Mouse (Mus musculus) stomach, postnatal 0 days (tissue): ENCODE data around the gene Pcnx3. TPM values are rescaled to one million over a fixed set of nuclear protein-coding genes. Genes with fewer than 3 reads are reported as not detected.

Experiments used
- ATAC-seq: fragments of 200-750 bp; cut with Nextera tagmentation; 2 replicates; pipeline ENCODE4 v1.8.0; 2017; ENCODE audit not compliant: low FRiP score, low TSS enrichment
- DNase-seq: peaks from one replicate; pipeline ENCODE4 v3.0.0-alpha.2; 2016; ENCODE audit warnings: low spot score
- H3K27ac ChIP-seq: fragments of 300-500 bp; sonication (generic); replicated peaks from 2 replicates; pipeline ENCODE4 v1.5.1; 2014; ENCODE audit warnings: mild to moderate bottlenecking, control low read depth
- H3K27me3 ChIP-seq: fragments of 300-500 bp; sonication (generic); 2 replicates; pipeline ENCODE4 v1.6.1; 2014; ENCODE audit warnings: low read length; ENCODE audit not compliant: control insufficient read depth, insufficient read depth
- H3K36me3 ChIP-seq: fragments of 300-500 bp; sonication (generic); 2 replicates; pipeline ENCODE4 v1.6.1; 2014; ENCODE audit warnings: low read length, mixed read lengths; ENCODE audit not compliant: control insufficient read depth, insufficient read depth
- H3K4me1 ChIP-seq: fragments of 300-500 bp; sonication (generic); replicated peaks from 2 replicates; pipeline ENCODE4 v1.6.1; 2014; ENCODE audit warnings: antibody characterized with exemption; ENCODE audit not compliant: control insufficient read depth, insufficient read depth
- H3K4me2 ChIP-seq: fragments of 300-500 bp; sonication (generic); replicated peaks from 2 replicates; pipeline ENCODE4 v1.6.1; 2014; ENCODE audit warnings: low read depth, mild to moderate bottlenecking, control low read depth, moderate library complexity
- H3K4me3 ChIP-seq: fragments of 300-500 bp; sonication (generic); 2 replicates; pipeline ENCODE4 v1.5.1; 2014; ENCODE audit warnings: low read depth, low read length, control low read depth
- H3K9ac ChIP-seq: fragments of 300-500 bp; sonication (generic); 2 replicates; pipeline ENCODE4 v1.6.1; 2014; ENCODE audit warnings: mild to moderate bottlenecking, low read length, control low read depth, mixed read lengths
- H3K9me3 ChIP-seq: fragments of 300-500 bp; sonication (generic); 2 replicates; pipeline ENCODE4 v1.6.1; 2016; ENCODE audit warnings: low read length; ENCODE audit not compliant: control insufficient read depth
- CTCF ChIP-seq: IDR thresholded peaks from 2 replicates; pipeline ENCODE4 v1.5.1; 2016; ENCODE audit warnings: antibody characterized with exemption, low read depth, mild to moderate bottlenecking, moderate library complexity
- EP300 ChIP-seq: optimal IDR thresholded peaks from 2 replicates; pipeline ENCODE3; 2016; ENCODE audit warnings: antibody characterized with exemption
- WGBS: fragments of 180-500 bp; shearing (Covaris S2); extraction: QIAGEN DNeasy Blood & Tissue Kit; methylation state at CpG from one replicate; pipeline ENCODE4 v1.1.7; 2014; 5-methylcytosine and 5-hydroxymethylcytosine counted together
- polyA plus RNA-seq: library from polyadenylated mRNA; unstranded; fragments of >200 nt; fragmentation: Nextera tagmentation; extraction: Ambion mirVana; gene quantifications from 2 replicates; pipeline ENCODE4 v1.2.1, GENCODE M21; 2015

Gene Pcnx3
- polyA plus RNA-seq, 1 experiment from 2014 or later: 6.5 TPM

GRCm38 (mm10) chr19:5724549-5724941 lies 35.8 kb upstream of the Pcnx3 start:
- peak overlapping the region; percentile 57 for H3K4me3 ChIP-seq
- peak overlapping the region; percentile 76 for H3K9ac ChIP-seq
- no peaks in the 10 kb centered on the region for H3K9me3 ChIP-seq
- H3K4me2 ChIP-seq: peak overlapping the region; percentile 92
- H3K27ac ChIP-seq: peak overlapping the region; percentile 93
- peak; percentile 71 for DNase-seq
- H3K27me3 ChIP-seq: no peaks in the 10 kb centered on the region
- H3K36me3 ChIP-seq: peaks cover 27% of the 10 kb centered on the region
- ATAC-seq: peak; percentile 59
- 32% methylated on average over 7 of the region's 7 CpGs for WGBS
- TF ChIP-seq EP300 (no peak), CTCF (no peak)
- H3K4me1 ChIP-seq: peaks cover 4% of the 10 kb centered on the region

GRCm38 (mm10) chr19:5723934-5724548 lies 35.3 kb upstream of the Pcnx3 start:
- Histone ChIP-seq H3K27me3 (no peaks in the 10 kb centered on the region), H3K27ac (peak overlapping the region; percentile 93), H3K9me3 (no peaks in the 10 kb centered on the region), H3K4me2 (peak overlapping the region; percentile 92), H3K4me1 (peaks cover 4% of the 10 kb centered on the region), H3K4me3 (peak overlapping the region; percentile 57), H3K36me3 (peaks cover 31% of the 10 kb centered on the region), H3K9ac (peak overlapping the region; percentile 76)
- no peak for TF ChIP-seq EP300
- 56% methylated on average over 4 of the region's 4 CpGs for WGBS
- DNase-seq (no peak), ATAC-seq (0 out of 2 replicates have a peak, but pooled peaks have one; percentile 0)

GRCm38 (mm10) chr19:5722848-5723425 lies 34.2 kb upstream of the Pcnx3 start:
- 86% methylated on average over 7 of the region's 7 CpGs for WGBS
- no peak for DNase-seq
- H3K9ac ChIP-seq: no peak overlapping the region
- no peak for TF ChIP-seq EP300
- no peak for TF ChIP-seq CTCF
- no peaks in the 10 kb centered on the region for H3K27me3 ChIP-seq
- no peaks in the 10 kb centered on the region for H3K9me3 ChIP-seq
- no peak overlapping the region for H3K4me2 ChIP-seq
- H3K36me3 ChIP-seq: peaks cover 38% of the 10 kb centered on the region
- no peak overlapping the region for H3K27ac ChIP-seq
- H3K4me1 ChIP-seq: no peaks in the 10 kb centered on the region
- no peak for ATAC-seq
- H3K4me3 ChIP-seq: no peak overlapping the region

DNA sequence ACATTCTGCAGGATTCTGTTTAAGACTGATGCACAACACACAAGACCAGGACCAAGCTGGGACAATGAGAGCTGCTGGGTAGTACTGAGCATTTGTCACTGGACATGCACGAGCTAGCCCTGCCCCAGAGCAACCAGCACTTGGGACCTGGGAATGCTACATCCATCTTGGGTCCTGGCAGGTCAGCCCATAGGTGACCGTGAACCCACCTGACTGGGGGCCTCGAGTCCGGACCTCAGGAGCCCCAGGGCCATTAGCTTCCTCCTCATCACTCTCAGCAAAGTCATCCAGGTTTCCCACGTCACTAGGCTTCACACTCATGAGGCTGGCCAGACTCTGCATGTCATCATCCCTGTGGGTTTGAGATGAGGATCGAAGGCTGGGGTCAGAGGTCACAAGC lies 32.5 kb upstream of the Pcnx3 start:
- H3K36me3 ChIP-seq: peaks cover 38% of the 10 kb centered on the region
- H3K9me3 ChIP-seq: no peaks in the 10 kb centered on the region
- no peaks in the 10 kb centered on the region for H3K27me3 ChIP-seq
- H3K4me2 ChIP-seq: no peak overlapping the region
- H3K4me1 ChIP-seq: no peaks in the 10 kb centered on the region
- DNase-seq: no peak
- H3K9ac ChIP-seq: no peak overlapping the region
- no peak for ATAC-seq
- no peak overlapping the region for H3K27ac ChIP-seq
- WGBS: 84% methylated on average over 6 of the region's 6 CpGs
- no peak overlapping the region for H3K4me3 ChIP-seq
- no peak for TF ChIP-seq EP300
- TF ChIP-seq CTCF: no peak

DNA sequence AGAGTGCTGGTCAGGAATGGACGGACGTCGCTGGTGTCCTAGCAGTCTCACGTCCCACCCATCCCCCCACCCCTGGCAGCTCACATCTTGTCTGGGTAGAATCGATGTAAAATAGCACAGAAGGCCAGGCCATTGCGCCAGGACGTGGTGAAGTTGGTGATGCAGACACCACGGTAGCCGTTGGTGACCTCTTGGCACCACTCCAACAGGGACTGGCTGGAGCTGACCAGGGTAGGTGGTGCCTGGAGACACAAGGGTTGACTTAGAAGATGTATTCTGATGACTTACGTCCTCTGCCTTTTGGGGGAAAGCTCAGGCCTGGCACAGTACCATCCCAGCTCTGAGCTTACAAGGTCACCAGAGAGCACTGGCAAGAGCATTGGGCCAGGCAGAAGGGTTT lies 28.2 kb upstream of the Pcnx3 start:
- Histone ChIP-seq H3K27ac (no peak overlapping the region), H3K4me3 (no peak overlapping the region), H3K9me3 (no peaks in the 10 kb centered on the region), H3K9ac (no peak overlapping the region), H3K4me2 (no peak overlapping the region), H3K27me3 (no peaks in the 10 kb centered on the region), H3K4me1 (peaks cover 7% of the 10 kb centered on the region; the same call in 1 of the 2 replicates), H3K36me3 (peaks cover 34% of the 10 kb centered on the region)
- WGBS: 57% methylated on average over 10 of the region's 10 CpGs
- DNase-seq: no peak
- TF ChIP-seq CTCF (no peak), EP300 (no peak)
- ATAC-seq: no peak
